Mouse (Mus musculus) CH12F3 (cell line): ENCODE measurements around the gene Phpt1.
"Not testable (repeated sequence)": the region's sequence is repeated elsewhere in the genome, so short reads cannot be mapped to it uniquely, and the experiment has no call there.

Experiments
- in situ Hi-C: fragments of 300-500 bp; cut with MboI; formaldehyde crosslinking; loops from 2 replicates; pipeline ENCODE4 v1.14.3; 2020; ENCODE audit warnings: low sequenced_read_pairs

Gene Phpt1

DNA sequence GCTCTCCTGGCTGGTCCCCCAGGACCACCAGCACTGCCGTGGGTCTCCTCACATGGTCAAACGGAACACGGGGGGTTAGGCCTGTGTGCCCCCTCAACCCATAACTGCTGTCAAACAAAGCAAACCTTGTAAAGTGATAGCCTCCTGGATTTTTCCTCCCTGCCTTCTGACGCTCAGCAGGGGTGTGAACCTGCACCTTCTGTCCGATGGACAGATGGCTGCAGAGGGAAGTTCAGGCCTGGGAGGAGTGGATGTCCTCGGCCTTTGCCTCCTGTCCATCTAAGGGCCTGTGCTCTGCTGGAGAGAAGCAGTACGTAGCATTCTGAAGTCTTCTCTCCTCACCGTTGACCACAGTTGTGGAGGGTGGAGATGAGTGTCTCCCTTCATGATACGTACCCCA, 13.1 kb downstream of the Phpt1 start:
- in situ Hi-C loops = no loop called here

DNA sequence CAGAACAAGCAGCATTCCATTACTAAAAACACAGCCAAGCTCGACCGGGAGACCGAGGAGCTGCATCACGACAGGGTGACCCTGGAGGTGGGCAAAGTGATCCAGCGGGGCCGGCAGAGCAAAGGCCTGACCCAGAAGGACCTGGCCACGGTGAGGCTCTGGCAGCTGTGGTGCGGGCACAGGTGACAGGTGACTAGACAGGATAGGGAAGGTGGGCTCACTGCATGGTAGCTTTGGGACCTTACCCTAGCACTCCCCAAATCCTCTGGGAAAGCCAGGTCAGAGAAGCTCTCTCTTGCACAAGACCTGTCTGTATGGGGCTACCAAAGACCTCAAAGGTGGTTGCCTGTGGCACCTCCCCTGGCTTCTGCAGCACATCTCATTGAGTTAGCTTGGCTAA, 14.5 kb downstream of the Phpt1 start:
- in situ Hi-C loops = no loop called here

DNA sequence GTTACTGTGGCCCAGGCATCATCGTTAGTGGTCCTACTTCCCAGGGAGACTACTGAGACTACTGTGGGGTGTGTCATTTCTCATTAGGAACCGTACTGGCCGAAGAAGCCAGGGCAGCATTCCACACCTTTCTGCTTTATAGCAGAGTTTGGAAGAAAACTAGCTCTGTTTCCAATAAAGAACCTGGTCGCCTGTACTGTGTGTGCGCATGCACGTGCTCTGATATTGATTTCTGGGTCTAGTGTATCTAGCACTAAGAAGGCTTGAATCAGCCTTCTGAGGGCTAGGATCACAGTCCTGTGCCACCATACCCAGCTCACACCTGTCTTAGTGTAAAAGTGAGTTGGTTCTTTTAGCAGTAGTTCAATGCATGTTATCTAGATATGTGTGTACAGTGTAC, 16.2 kb downstream of the Phpt1 start:
- in situ Hi-C loops = no loop called here

DNA sequence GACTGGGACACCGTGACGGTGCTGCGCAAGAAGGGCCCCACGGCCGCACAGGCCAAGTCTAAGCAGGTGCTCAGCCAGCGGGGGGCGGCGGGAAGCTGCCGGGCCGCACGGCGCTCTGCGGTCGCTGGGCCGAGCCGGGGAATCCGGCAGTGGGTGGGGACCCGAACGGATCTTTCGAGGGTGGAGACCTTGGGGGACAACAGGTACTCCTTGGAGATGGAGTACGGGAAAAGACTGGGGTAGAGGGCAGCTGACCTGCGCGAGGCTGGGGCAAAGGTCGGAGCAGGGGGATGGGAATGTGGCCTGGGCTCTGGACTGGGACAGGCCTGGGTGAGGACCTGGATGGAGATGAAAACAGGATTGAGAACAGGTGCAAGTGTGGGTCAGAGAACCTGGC, 17.1 kb downstream of the Phpt1 start:
- in situ Hi-C loops = no loop called here

DNA sequence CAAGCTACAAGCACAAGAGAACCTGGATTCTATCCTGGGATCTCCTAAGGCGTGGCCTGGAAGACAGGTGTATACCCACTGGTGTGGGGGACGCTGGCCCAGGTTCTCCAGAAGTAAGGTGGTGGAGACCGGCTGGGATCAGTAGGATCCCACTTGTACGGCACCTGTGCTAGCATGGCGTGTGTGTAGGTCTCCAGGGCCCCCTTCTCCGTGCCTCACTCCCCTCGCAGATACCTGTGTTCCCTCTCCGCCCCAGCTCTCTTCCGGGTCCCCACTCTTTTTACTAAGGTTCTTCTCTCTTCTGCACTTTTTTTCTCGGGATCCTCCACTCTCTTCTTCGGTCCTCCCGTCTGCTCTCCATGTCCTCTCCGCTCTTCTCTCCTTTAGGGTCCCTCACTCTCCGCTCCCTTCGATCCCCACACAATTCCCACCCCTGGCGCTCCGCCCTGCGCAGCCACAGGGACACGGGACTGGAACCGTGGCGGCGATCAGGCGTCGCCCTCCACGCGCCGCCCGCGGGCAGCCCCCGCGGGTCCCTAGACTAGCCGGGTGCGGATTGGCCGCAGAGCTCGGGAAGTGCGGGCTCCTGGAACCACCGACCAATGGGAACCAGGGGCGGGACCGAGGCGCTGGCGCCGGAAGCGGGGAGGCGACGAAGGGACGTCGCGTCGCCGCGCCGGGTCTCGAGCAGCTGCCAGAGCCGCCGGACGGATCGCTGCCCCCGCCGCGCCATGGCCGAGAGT, 17.6 kb downstream of the Phpt1 start, which contains the start of gene Edf1:
TSS of gene Edf1 (plus strand) at position 627 of the 743 bp plus-strand sequence.
- in situ Hi-C loops = no loop called here

DNA sequence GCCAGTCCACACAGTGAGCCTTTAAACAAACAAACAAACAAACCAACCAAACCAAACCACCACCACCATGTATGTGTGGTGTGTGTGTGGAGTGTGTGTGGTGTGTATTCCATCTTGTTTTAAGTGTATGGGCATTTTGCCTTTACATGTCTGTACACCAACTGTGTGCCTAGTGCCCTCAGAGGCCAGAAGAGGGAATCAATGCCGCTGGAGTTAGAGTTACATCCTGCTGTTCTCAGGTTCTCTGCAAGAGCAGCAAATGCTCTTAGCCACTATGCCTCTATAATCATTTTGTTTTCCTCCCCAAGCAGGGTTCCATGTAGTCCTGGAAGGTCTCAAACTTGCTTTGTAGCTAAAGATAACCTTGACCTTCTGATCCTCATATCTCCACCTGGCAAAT, 18.7 kb downstream of the Phpt1 start:
- in situ Hi-C loops = no loop called here

DNA sequence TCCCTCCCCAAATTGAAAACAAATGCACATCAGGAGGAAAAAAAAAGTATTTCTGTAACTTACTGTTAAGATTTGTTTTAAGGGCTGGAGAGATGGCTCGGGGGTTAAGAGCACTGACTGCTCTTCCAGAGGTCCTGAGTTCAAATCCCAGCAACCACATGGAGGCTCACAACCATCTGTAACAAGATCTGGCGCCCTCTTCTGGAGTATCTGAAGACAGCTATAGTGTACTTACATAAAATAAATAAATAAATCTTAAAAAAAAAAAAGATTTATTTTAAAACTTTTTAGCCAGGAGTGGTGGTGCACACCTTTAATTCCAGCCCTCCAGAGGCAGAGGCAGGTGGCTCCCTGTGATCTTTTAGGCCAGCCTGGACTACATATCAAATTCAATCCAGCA, 19.5 kb downstream of the Phpt1 start:
- in situ Hi-C loops = not testable (repeated sequence)

DNA sequence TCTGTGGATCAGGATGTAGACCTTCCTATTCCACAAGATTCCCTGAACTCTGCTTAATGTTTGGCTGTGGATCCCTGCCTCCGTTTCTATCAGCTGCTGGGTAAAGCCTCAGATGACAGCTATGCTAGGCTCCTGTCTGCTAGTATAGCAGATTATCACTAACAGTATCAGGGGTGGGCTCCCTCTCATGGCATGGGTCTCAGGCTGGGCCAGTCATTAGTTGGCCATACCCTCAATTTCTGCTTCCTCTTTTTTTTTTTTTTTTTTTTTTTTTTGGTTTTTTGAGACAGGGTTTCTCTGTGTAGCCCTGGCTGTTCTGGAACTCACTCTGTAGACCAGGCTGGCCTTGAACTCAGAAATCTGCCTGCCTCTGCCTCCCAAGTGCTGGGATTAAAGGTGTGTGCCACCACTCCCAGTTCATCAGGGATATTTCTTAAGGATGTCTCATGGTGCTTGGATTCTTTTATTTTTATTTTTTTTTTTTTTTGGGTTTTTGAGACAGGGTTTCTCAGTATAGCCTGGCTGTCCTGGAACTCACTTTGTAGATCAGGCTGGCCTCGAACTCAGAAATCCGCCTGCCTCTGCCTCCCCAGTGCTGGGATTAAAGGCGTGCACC, 21.7 kb downstream of the Phpt1 start:
- in situ Hi-C loops = not testable (repeated sequence)

DNA sequence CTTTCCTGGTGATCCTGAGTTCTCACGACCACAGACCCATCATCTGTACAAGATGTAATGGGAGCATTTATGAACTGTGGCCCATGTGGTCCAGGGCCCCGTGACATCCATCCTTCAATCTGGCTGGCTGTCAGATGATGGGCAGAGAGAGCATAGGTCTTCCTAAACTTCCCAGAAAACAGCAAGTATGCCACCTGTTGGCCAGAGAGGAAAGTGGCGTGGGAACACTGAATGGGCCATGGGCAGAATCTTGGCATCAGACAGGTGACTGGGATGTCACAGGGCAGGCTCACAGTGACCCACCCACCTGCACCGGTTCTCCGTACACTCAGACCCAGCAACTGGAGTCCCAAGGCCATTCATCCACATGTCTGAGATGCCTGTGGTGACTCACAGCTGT, 23.8 kb downstream of the Phpt1 start:
- in situ Hi-C loops = no loop called here

DNA sequence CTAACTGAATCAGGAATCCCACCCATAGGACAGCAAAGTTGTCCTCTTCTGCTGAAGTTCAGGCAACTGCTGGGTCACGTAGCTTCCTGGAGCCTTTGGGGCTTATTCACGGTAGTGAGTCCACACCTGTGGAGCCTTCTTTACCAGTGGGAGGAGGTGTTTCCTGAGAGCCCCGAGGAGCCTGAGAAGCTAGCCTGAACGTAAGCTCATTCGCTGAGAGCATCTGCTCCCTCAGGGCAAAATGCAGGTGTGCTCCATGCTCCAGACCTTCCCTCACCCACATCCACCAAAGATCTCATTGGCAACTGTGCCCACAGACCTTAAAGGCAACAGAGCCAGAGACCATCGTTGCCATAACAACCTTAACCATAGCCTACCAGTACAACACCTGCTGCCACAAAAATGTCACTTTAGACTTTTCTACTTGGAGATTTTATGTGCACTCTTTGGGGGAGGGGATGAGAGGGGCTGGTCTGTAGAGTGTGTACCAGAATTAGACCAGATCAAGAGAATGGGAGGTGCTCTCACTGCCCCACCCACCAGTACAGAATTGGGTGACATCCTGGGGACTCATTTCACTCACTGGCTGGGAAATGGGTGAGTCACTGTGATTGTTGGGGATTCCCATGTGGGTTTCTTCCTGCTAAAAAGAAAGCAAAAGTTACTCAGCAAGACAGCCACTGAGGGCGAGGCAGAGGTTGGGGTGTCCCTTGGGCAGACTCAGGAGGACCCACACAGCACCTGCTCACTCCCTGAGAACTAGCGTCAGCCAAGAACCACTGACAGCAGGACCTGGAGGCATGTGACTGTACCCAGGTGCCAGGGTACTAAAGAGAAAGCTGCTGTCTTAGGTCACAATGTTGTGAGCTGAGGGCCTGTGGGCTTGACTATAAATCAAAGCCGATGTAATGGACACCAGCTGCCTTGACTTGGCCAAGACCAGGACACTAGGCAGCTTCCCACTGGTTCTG, 25.7 kb downstream of the Phpt1 start:
- in situ Hi-C loops = no loop called here

DNA sequence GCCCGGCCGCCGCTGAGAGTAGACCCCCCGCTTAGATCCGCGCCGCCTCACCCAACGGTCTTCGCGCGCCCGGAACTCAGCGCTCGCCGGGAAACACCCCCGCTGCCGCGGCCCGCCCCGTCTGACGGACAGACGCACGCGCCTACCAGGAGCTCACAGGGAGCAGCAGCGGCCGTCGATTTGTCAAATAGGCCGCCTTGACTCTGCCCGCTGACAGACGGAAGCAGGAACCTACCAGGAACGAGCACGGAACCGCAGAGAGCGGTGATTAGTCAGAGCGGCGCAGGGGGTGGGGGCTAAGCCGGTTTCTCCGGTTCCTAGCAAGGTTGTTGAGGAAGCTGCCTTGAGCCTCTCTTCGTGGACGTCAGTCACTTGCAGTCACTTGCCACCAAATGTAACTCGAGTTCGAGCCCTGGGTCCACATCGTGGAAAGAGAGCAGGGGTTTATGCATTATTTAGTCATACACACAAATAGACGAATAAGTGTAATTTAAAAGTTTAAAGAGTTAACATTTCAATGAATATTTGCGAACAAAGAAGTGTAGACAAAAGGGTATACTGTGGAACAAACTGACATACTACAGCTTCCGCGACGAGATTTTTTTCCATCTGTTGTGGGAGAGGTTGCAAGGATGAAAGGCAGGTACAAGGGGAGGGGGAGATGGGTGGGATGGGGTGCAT, 28.1 kb downstream of the Phpt1 start, which contains the start of gene Traf2:
TSS of gene Traf2 (minus strand) at position 130 of the 681 bp plus-strand sequence.
- in situ Hi-C loops = no loop called here

DNA sequence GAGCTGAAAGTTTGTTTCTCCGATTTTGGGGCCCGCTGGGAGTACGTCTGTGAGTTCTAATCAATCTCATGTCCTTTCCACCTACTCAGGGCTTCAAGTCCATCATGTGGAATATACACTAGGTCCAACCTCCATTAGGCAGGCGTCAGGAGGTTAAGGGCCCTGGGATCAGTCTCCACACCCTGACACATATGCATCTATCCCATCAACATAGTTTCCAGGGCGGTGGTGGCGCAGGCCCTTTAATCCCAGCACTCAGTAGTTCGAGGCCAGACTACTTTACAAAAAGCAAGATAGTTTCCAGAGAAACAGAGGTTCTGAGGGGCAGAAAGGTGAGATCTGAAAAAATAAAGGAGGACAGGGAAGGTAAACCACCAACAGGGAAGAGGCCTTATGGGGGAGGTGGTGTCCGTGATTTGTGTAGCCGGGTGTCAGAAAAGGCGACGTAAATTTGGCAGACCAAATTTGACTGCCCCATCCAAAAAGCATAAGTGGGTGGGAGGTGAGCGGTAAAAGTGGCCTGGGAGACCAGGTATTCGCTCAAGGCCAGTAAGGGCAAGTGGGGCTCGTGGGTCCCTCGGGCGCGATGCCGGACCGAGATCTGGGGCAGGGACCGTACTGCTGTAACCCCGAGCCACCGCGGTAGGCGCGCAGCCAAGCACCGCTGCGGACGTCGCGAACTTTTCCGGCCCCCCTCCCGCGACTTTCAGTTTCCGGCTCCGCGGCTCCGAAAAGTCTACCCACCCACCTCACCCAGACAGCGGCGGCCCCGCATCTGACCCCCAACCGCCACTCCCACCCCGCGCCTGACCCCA, 28.8 kb downstream of the Phpt1 start:
- in situ Hi-C loops = no loop called here

DNA sequence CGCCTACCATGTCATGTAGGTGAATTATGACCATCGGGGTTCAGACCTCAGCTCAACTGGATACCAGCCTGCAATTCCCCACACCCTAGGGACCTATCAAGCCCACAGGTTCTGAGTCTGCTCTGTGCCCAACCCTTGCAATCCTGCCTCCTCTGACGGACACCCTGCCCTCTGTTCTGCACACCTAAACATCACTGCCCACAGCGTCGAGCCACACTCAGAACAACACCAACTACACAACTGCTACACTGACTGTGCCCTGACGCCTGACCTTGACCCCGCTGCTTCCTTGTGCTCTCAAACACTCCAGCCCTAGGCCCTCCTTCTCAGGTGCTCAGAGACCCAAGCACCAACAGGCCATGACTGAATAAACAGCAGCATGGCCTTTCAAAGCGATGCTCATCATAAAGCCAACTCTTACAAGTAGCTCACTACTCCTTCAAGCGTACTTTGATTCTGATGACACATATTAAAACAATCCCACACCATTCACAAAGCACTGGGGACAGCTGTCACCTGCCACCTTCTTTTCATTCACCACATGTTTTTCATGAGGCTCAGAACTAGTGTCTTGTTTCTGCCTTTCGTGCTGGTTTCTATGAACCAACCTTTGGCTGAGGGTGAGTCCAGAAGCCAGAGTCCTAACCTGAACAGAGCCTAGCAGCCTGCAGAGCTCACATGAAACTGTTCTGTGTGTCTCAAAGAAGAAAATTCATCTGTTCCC, 33.2 kb downstream of the Phpt1 start:
- in situ Hi-C loops = no loop called here

DNA sequence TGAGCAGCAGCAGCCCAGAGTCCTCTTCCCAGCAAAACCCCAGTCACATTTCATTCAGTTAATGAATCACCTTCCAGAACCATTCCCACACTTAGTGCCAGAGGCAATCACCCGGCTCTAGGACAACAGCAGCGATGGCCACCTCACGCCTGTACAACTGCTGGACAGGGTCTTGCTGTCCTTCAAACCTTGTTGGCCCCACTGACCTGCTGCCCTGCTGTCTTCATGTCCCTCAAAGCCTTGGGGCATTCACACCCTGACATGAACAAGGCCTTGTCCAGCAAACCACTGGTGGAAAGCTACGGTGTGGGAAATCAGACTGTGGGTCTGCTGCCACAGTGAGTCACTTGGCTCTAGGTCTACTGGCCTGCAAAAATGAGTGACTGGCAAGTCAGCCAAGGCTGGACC, 34.5 kb downstream of the Phpt1 start:
- in situ Hi-C loops = no loop called here

DNA sequence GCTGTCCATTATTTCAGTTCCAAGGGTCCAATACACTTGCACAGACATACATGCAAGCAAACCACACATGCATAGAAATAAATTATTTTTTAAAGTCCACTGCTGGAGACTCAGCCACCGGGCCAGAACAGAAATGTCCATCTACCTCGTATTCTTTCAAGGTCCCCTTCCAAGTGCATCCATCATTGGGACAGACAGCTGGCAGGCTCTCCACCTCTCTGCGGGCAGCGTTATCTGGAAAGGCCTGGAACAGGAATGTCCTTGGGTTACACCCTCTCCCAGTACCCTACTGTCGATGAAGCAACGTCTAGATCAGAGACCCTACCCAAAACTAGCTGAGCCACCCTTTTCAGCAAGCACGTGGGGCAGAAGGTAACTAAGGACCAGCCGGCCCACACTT, 38.5 kb downstream of the Phpt1 start:
- in situ Hi-C loops = no loop called here

DNA sequence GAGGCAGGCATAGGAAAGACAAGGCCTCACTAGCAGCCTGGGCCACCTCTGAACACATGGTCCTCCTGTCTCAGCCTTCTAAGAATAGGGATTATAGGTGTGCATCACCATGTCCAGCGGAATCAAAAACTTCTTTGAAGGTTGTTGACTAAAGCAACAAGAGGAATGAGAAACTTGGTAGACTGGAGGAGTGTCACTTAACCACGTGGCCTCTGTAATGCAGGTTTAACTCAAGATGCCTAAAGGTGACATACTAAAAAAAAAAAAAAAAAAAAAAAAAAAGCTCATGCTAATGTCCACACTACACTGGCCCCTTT, 40.2 kb downstream of the Phpt1 start:
- in situ Hi-C loops = no loop called here

DNA sequence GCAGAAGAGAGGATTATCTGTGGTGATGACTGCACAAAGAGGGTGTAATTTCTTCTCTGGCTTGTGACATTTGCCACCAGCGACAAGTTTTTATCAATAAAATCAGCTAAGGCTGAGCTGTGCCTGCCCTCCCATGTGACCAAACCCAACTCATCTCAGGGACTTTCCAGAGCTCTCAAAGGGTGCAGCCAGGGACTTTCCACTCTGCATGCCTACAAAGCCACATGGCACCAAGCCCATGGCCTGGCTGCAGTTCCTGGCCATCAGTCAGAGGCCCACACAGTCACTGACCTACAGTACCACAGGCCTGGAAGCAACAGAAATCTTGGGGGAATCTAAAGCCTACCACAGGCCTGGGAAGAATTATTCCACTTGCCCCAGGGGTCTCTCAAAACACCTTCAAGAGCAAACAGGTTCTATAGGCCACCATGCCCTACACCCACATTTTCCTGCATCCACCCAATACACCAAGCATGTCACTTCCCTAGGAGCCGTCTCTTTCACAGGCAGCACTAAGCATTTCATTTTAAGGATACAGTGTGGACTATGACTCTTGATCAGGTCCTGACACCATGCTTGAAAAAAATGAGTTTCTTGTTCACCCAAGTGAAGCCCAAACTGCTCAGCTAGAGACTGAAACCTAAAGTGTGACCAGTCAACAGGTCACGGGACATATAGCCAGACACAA, 40.7 kb downstream of the Phpt1 start:
- in situ Hi-C loops = no loop called here

DNA sequence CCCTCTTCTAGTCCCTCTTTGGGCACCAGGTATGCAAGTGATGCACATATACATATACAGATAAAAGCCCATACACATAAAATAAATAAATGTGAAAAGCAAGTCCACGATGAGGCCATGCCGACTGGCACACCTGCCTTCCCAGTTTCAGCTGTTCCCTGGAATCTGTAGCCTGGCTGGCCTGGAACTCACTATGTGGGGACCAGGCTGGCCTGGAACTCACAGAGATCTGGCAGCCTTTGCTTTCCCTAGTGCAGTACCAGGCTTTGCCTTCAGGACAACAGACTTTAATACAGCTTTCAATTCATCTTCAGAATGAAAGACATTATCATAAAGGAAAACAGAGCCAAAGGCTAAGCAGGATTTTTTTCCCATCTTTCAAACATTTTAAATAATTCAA, 41.3 kb downstream of the Phpt1 start:
- in situ Hi-C loops = no loop called here
